Mouse (Mus musculus) neural tube, embryonic 11.5 days (tissue): ENCODE results near the gene Nudt3. TPM values are rescaled to one million over a fixed set of nuclear protein-coding genes. Genes with fewer than 3 reads are reported as not detected.

Experiments used
- ATAC-seq: fragments of 200-750 bp; cut with Nextera tagmentation; 2 replicates; pipeline ENCODE4 v1.8.0; 2017; ENCODE audit warnings: moderate number of reproducible peaks, mild to moderate bottlenecking, moderate TSS enrichment, moderate library complexity; ENCODE audit not compliant: insufficient read depth, low FRiP score, low TSS enrichment
- DNase-seq: peaks from one replicate; pipeline ENCODE4 v3.0.0-alpha.2; 2015; ENCODE audit warnings: low spot score
- H3K27ac ChIP-seq: fragments of 300-500 bp; sonication (generic); 2 replicates; pipeline ENCODE4 v1.5.1; 2014; ENCODE audit warnings: low read depth, mild to moderate bottlenecking, low read length
- H3K27me3 ChIP-seq: fragments of 300-500 bp; sonication (generic); 2 replicates; pipeline ENCODE4 v1.6.1; 2014; ENCODE audit warnings: mild to moderate bottlenecking, low read length, mixed read lengths; ENCODE audit not compliant: control insufficient read depth, insufficient read depth
- H3K36me3 ChIP-seq: fragments of 300-500 bp; sonication (generic); 2 replicates; pipeline ENCODE4 v1.6.1; 2014; ENCODE audit warnings: mild to moderate bottlenecking, low read length, moderate library complexity, mixed read lengths; ENCODE audit not compliant: control insufficient read depth, insufficient read depth
- H3K4me1 ChIP-seq: fragments of 300-500 bp; sonication (generic); 2 replicates; pipeline ENCODE4 v1.6.1; 2014; ENCODE audit warnings: low read length, mixed read lengths; ENCODE audit not compliant: control insufficient read depth, insufficient read depth
- H3K4me2 ChIP-seq: fragments of 300-500 bp; sonication (generic); 2 replicates; pipeline ENCODE4 v1.6.1; 2014; ENCODE audit warnings: low read depth, mild to moderate bottlenecking, moderate library complexity
- H3K4me3 ChIP-seq: fragments of 300-500 bp; sonication (generic); 2 replicates; pipeline ENCODE4 v1.5.1; 2014; ENCODE audit warnings: low read depth, low read length
- H3K9ac ChIP-seq: fragments of 300-500 bp; sonication (generic); 2 replicates; pipeline ENCODE4 v1.6.1; 2014; ENCODE audit warnings: mild to moderate bottlenecking, low read length
- H3K9me3 ChIP-seq: fragments of 300-500 bp; sonication (generic); 2 replicates; pipeline ENCODE4 v1.6.1; 2016; ENCODE audit warnings: low read length; ENCODE audit not compliant: control insufficient read depth
- WGBS: fragments of 180-500 bp; shearing (Covaris S2); extraction: QIAGEN DNeasy Blood & Tissue Kit; methylation state at CpG from one replicate; pipeline ENCODE4 v1.1.7; 2014; 5-methylcytosine and 5-hydroxymethylcytosine counted together
- polyA plus RNA-seq: library from polyadenylated mRNA; unstranded; fragments of >200 nt; fragmentation: Nextera tagmentation; extraction: Ambion mirVana; gene quantifications from 2 replicates; pipeline ENCODE4 v1.2.1, GENCODE M21; 2014

Gene Nudt3
- polyA plus RNA-seq, 1 experiment from 2014 or later, result 41.8 TPM

- WGBS, result 91% methylated on average over 3 of the region's 3 CpGs
- ATAC-seq (no peak), DNase-seq (no peak)
- Histone ChIP-seq H3K4me1 (no peaks in the 10 kb centered on the region), H3K9ac (no peak overlapping the region), H3K27ac (no peak overlapping the region), H3K9me3 (no peaks in the 10 kb centered on the region), H3K4me2 (no peak overlapping the region), H3K4me3 (no peak overlapping the region), H3K27me3 (no peaks in the 10 kb centered on the region), H3K36me3 (no peaks in the 10 kb centered on the region)
These were observed 89.9 kb downstream of the Nudt3 start for GRCm38 (mm10) chr17:27533354-27533753.

GRCm38 (mm10) chr17:27532095-27532494 is 91.2 kb downstream of the Nudt3 start:
- no peak overlapping the region for H3K27ac ChIP-seq
- H3K9ac ChIP-seq, result no peak overlapping the region
- ATAC-seq (no peak), DNase-seq (no peak)
- H3K4me2 ChIP-seq, result no peak overlapping the region
- H3K4me1 ChIP-seq, result no peaks in the 10 kb centered on the region
- no peaks in the 10 kb centered on the region for H3K36me3 ChIP-seq
- H3K27me3 ChIP-seq, result no peaks in the 10 kb centered on the region
- no peaks in the 10 kb centered on the region for H3K9me3 ChIP-seq
- 96% methylated on average over 8 of the region's 8 CpGs for WGBS
- H3K4me3 ChIP-seq, result no peak overlapping the region

Other genes starting within 250 kb of the Nudt3 start
- 1.8 and 2.5 TPM in 2 replicates for gene Grm4, start 102.1 kb downstream of the Nudt3 start, polyA plus RNA-seq
- 425 and 456 TPM in 2 replicates for gene Hmga1, start 67.0 kb downstream of the Nudt3 start, polyA plus RNA-seq
- 19.3 and 24.4 TPM in 2 replicates for gene AI413582, start 57.7 kb downstream of the Nudt3 start, polyA plus RNA-seq
- not detected in 2 replicates for gene RPS10-NUDT3, start 11.7 kb upstream of the Nudt3 start, polyA plus RNA-seq
- gene Rps10, start 13.2 kb upstream of the Nudt3 start, polyA plus RNA-seq, result 695 and 722 TPM in 2 replicates
- 4.3 and 5.4 TPM in 2 replicates for gene Pacsin1, start 32.0 kb upstream of the Nudt3 start, polyA plus RNA-seq
- gene Spdef, start 105.5 kb upstream of the Nudt3 start, polyA plus RNA-seq, result not detected in 2 replicates
- 12.6 and 14.1 TPM in 2 replicates for gene D17Wsu92e, start 197.2 kb upstream of the Nudt3 start, polyA plus RNA-seq
- 350 and 368 TPM in 2 replicates for gene Snrpc, start 214.7 kb upstream of the Nudt3 start, polyA plus RNA-seq
- 7.6 and 7.8 TPM in 2 replicates for gene Uhrf1bp1, start 232.9 kb upstream of the Nudt3 start, polyA plus RNA-seq